Mouse (Mus musculus) thymus, postnatal 36 days (tissue): Measurements from ENCODE around the gene Myrfl.

ENCODE experiments used
- DNase-seq, 2 experiments: peaks; one replicate each; pipeline ENCODE4 v3.0.0; 2022; ENCODE audit warnings: mixed read lengths in 2 of 2

Myrfl gene

GRCm38 (mm10) chr10:116750895-116751294, 145.8 kb downstream of the Myrfl start:
- DNase-seq, result no peak

- DNase-seq, result no peak
Measured at GRCm38 (mm10) chr10:116750062-116750461, 146.7 kb downstream of the Myrfl start.

DNA sequence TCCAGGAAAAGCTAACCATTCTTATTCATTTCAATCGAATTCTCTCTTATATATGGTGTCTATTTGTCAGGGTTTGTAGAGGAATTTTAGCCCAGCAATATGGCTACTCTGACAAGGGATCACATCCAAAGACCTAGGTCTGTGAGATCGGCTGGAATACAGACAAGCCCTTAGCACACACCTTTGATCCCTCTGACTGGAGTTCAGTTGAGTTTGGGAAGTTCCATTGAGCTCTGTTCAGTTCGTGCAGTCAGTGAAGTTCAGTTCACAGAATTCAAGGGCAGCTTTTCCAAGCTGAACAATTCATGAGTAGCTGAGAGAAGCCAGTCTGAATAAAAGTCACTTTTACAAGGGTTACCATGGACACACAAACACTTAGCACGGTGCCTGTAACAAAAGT, 148.0 kb downstream of the Myrfl start:
- DNase-seq, result no peak

DNA sequence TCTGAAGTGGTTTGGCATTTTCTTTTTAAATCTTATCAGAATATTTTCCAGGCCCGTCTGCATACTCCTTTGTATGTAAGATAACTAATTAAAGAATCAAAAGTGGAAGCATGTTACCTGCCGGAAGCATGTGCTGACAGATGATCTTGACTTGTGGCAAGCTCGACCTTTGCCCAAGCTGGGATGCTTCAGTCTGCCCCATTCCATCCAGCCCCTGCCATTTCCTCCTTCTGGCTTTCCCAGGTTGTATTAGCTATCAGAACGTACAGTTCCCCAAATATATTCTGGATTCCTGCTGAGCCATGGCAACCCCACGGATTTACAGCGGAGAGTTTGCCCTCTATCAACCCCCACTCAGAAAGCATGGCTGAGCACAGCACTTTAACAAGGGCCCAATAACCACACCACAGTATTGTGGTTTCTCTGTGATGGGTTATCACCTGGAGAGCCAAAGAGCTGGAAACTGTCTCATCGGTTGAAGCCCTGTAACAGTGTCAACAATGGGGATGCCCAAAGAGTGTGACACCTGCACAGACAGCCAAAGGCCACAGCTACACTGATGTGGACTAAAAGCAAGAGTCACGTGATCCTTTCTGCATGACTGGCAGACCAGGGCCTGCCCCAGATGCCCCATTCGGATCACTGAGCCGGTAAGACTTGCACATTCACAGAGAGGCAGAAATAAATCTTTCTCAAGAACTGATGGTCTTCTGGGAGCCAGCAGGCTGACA, 150.3 kb downstream of the Myrfl start:
- DNase-seq, result peak; percentile 11 to 17

DNA sequence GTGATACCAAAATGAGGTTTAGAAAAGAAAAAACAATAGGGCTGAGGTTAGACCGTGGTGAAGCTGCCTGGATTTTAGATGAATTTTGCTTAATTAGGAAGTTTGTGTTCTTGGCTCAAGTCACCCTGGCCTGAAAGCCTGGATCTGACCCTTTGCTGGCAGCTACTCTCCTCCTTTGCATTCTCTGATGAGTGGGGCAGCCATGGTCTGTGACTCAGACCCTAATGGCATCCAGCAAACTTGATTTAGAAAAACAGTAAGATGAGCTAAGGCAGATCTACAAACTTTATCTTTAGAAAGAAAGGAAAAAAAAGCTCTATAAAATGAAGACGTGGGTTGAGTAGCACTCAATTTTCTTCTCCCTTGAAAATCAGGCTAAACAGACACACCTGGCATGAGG, 154.0 kb downstream of the Myrfl start:
- no peak for DNase-seq

DNA sequence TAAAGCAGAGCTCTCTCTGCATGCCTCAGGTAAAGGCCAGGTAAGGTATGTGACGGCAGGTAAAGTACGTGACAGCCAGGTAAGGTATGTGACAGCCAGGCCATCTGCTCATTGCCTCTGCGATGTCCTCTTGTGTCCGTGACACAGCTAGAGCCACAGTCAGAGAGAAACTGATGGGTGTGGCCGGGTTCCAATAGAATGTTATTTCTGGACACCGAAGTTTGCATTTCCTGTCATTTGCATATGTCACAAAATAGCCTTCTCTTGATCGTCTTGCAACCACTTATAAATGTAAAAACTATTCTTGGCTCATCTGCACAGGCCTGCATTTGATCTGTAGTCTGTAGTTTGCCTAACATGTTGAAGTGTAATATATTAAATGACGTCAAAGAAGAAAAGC, 154.5 kb downstream of the Myrfl start:
- no peak for DNase-seq

- no peak for DNase-seq
Measured at GRCm38 (mm10) chr10:116741343-116741742, 155.4 kb downstream of the Myrfl start.

- DNase-seq, result no peak
Measured at GRCm38 (mm10) chr10:116740073-116740472, 156.6 kb downstream of the Myrfl start.

DNA sequence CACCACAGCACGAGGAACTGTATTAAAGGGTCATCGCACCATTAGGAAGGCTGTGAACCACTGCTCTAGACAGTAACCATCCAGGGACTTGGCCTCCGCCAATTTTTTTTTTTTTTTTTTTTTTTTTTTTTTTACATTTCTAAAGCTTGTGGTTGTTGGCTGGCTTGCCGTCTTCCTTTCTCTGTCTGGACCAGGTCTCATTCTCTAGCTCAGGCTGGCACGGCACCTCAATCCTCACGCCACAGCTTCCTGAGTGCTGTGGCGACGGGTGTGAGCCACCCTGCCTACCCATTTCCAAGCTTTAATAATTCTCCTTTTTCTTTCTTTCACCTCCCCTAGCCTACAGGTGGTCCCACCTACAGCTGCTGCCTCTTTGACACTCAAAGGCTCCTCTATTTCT, 158.2 kb downstream of the Myrfl start:
- DNase-seq, result no peak

GRCm38 (mm10) chr10:116735607-116736006, 161.1 kb downstream of the Myrfl start:
- DNase-seq, result no peak

- no peak for DNase-seq
Measured at GRCm38 (mm10) chr10:116733651-116734050, 163.1 kb downstream of the Myrfl start.

DNA sequence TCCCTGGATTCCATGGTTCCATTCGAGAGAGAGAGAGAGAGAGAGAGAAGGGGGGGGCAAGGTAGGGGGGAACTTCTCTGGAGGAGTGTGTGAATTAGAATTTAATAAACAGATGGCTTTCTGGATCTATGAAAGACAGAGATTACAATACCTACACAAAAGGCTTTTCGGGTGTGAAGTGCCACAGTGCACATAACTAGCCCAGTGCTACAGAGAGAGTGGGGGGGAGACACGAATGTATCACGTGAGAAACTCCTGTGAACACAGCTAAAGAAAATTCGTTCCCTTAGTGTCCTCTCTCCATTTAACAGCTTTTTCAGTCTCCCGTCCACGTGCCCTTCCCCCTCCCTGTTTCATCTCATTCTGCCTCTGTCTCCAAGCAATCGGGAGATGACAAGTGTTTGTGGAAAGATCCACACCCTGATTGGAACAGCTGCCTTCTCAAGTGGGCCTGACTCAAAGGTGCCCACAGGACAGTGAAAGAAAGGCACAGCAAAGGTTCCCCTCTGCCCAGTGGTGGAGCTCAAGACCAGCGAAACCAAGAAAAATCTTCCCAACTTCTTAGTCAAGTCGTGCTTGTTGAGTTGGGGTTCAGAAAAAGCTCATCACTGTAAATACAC, 166.6 kb downstream of the Myrfl start:
- no peak for DNase-seq

GRCm38 (mm10) chr10:116728860-116729259, 167.9 kb downstream of the Myrfl start:
- no peak for DNase-seq

DNA sequence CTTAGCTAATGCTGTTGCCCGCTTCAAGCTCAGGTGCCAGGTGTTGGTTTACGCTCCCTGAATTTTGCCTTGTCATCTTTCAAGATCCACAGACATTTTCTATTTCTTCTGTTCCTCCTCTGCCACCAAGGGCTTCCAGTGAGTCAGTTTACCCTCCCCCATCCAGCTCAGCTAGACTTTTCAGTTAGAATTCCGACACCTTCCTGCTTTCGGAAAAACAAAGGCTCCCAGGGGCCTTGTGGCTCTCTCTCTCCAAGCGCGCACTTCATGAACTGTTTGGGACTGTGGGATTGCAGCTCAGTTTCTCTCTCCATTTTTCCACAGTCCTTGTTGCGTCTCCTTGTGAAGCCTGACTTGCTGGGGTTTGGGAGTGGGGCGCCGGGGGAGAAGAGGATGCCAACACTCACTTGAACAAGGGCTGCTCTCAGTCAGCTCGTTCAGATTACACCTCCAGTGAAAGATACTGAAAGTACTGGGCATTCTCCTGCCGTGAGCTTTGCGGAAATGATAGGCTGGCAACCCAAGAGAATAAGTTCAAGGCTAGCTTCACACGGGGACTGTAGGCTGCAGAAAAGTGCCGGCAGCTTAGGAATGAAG, 168.9 kb downstream of the Myrfl start:
- DNase-seq, result no peak
